Mouse (Mus musculus) kidney, adult 2 months (tissue): Measurements from ENCODE around the gene Mrap2.

ENCODE experiments used
- CTCF ChIP-seq: fragments of 200-500 bp; conservative IDR thresholded peaks from 2 replicates; pipeline ENCODE4 v1.5.1; 2011; ENCODE audit warnings: low read depth, mild to moderate bottlenecking, control low read depth, low read length, moderate library complexity, mixed read lengths; ENCODE audit not compliant: insufficient read depth, insufficient read length
- POLR2A ChIP-seq: fragments of 200-500 bp; IDR thresholded peaks from one replicate; pipeline ENCODE4 v1.6.1; 2011; ENCODE audit warnings: low read depth, low read length, control low read depth

GRCm38 (mm10) chr9:87146400-87146799 lies 2.3 kb downstream of the Mrap2 start:
- TF ChIP-seq POLR2A (no peak), CTCF (no peak)
